17 mouse cellular contexts compared by ENCODE assay signal in the genomic region with DNA sequence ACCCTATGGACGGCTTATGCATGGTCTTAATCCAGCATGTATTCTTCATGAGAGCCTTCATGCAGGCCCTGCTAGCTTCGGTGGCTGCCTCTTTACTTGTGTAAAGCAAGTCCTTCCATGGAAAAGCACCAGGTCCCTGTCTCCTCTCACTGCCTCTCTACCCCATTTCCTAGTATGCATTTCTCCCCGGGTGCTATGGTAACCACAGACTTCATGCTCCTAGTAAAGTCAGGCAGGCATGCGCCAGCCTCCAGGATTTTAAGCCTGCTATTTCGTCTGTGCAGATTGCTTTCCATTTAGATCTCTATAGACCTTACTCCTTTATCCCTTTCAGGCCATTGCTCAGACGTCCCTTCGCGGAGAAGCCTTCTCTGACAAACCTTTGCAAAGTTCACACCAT.
DNase-seq lines count a peak whose midpoint lies in the region; ATAC-seq lines count a peak whose summit lies in the region.
"Had no signal": no experiment of that assay in that cellular context is flagged by ENCODE, and none has a peak within 500 bp of the region (broad histone marks: within the 10 kb centered on the region; RNA-seq: fewer than 3 reads in every experiment).

No protein-coding gene starts in this region.

- no peak overlapping the region for H3K4me2 ChIP-seq in forebrain, embryonic 13.5 days
- H3K4me2 ChIP-seq in forebrain, embryonic 11.5 days (ENCODE audit: low read depth, low read length, severe bottlenecking), result no peak overlapping the region
- H3K4me2 ChIP-seq in midbrain, embryonic 11.5 days, result no peak overlapping the region
- no peak overlapping the region for H3K4me2 ChIP-seq in heart, embryonic 11.5 days
- H3K4me2 ChIP-seq: embryonic facial prominence, embryonic 15.5 days; limb, embryonic 12.5 days had no signal

- no peaks in the 10 kb centered on the region for H3K36me3 ChIP-seq in forebrain, embryonic 13.5 days (ENCODE audit: poor library complexity, severe bottlenecking)
- H3K36me3 ChIP-seq in forebrain, embryonic 11.5 days (ENCODE audit: control insufficient read depth, insufficient read depth, low read length), result no peaks in the 10 kb centered on the region
- H3K36me3 ChIP-seq in midbrain, embryonic 11.5 days (ENCODE audit: control insufficient read depth, insufficient read depth, low read length), result no peaks in the 10 kb centered on the region
- no peaks in the 10 kb centered on the region for H3K36me3 ChIP-seq in heart, embryonic 11.5 days (ENCODE audit: control insufficient read depth, insufficient read depth, low read length)
- H3K36me3 ChIP-seq: embryonic facial prominence, embryonic 15.5 days; G1E; limb, embryonic 12.5 days had no signal

- H3K27me3 ChIP-seq in forebrain, embryonic 13.5 days, result no peaks in the 10 kb centered on the region
- H3K27me3 ChIP-seq in forebrain, embryonic 11.5 days (ENCODE audit: control insufficient read depth, insufficient read depth, low read length), result no peaks in the 10 kb centered on the region
- no peaks in the 10 kb centered on the region for H3K27me3 ChIP-seq in midbrain, embryonic 11.5 days (ENCODE audit: control insufficient read depth, insufficient read depth, low read length)
- H3K27me3 ChIP-seq in heart, embryonic 11.5 days (ENCODE audit: control insufficient read depth, insufficient read depth, low read length), result no peaks in the 10 kb centered on the region
- H3K27me3 ChIP-seq: embryonic facial prominence, embryonic 15.5 days; limb, embryonic 12.5 days; megakaryocyte, embryonic 14.5 days had no signal

- ATAC-seq in forebrain, embryonic 13.5 days, result peak; percentile 62; the same call in 1 of the 2 replicates
- no peak for ATAC-seq in forebrain, embryonic 11.5 days (replicated peaks; ENCODE audit: low FRiP score)
- ATAC-seq in midbrain, embryonic 11.5 days (ENCODE audit: low FRiP score), result peak; percentile 69
- ATAC-seq in heart, embryonic 11.5 days (replicated peaks; ENCODE audit: insufficient number of reproducible peaks, low FRiP score, low TSS enrichment), result no peak

- H3K27ac ChIP-seq in forebrain, embryonic 13.5 days, result no peak overlapping the region
- no peak overlapping the region for H3K27ac ChIP-seq in forebrain, embryonic 11.5 days (ENCODE audit: low read depth, low read length)
- H3K27ac ChIP-seq in midbrain, embryonic 11.5 days (ENCODE audit: low read depth, low read length), result no peak overlapping the region
- no peak overlapping the region for H3K27ac ChIP-seq in heart, embryonic 11.5 days (ENCODE audit: low read depth, low read length)
- H3K27ac ChIP-seq: embryonic facial prominence, embryonic 15.5 days; gastrocnemius, adult 2 months; limb, embryonic 12.5 days had no signal

- no peak overlapping the region for H3K4me3 ChIP-seq in forebrain, embryonic 13.5 days
- no peak overlapping the region for H3K4me3 ChIP-seq in forebrain, embryonic 11.5 days (ENCODE audit: low read depth, low read length)
- H3K4me3 ChIP-seq in midbrain, embryonic 11.5 days (ENCODE audit: low read depth, low read length), result no peak overlapping the region
- no peak overlapping the region for H3K4me3 ChIP-seq in heart, embryonic 11.5 days (ENCODE audit: low read depth, low read length)
- H3K4me3 ChIP-seq: embryonic facial prominence, embryonic 15.5 days; gastrocnemius, adult 2 months; limb, embryonic 12.5 days; megakaryocyte, embryonic 14.5 days had no signal

- WGBS in forebrain, embryonic 13.5 days, result 71% methylated on average over 8 of the region's 8 CpGs
- WGBS in forebrain, embryonic 11.5 days, result 72% methylated on average over 8 of the region's 8 CpGs
- 46% methylated on average over 8 of the region's 8 CpGs for WGBS in midbrain, embryonic 11.5 days
- WGBS in heart, embryonic 11.5 days (ENCODE audit: insufficient replicate concordance), result 71% methylated on average over 8 of the region's 8 CpGs

- no peak overlapping the region for H3K9ac ChIP-seq in forebrain, embryonic 13.5 days
- H3K9ac ChIP-seq in forebrain, embryonic 11.5 days (ENCODE audit: low read length), result no peak overlapping the region
- H3K9ac ChIP-seq in midbrain, embryonic 11.5 days (ENCODE audit: low read length), result no peak overlapping the region
- no peak overlapping the region for H3K9ac ChIP-seq in heart, embryonic 11.5 days (ENCODE audit: low read depth, low read length)
- H3K9ac ChIP-seq: embryonic facial prominence, embryonic 15.5 days; limb, embryonic 12.5 days had no signal

- no peaks in the 10 kb centered on the region for H3K4me1 ChIP-seq in forebrain, embryonic 13.5 days
- no peaks in the 10 kb centered on the region for H3K4me1 ChIP-seq in forebrain, embryonic 11.5 days (replicated peaks; ENCODE audit: control insufficient read depth, insufficient read depth, low read length)
- H3K4me1 ChIP-seq in midbrain, embryonic 11.5 days (ENCODE audit: control insufficient read depth, insufficient read depth, low read length), result no peaks in the 10 kb centered on the region
- H3K4me1 ChIP-seq in heart, embryonic 11.5 days (ENCODE audit: control insufficient read depth, insufficient read depth, low read length), result no peaks in the 10 kb centered on the region
- H3K4me1 ChIP-seq: embryonic facial prominence, embryonic 15.5 days; limb, embryonic 12.5 days; megakaryocyte, embryonic 14.5 days had no signal

- no peak for DNase-seq in forebrain, embryonic 11.5 days (ENCODE audit: low spot score)
- DNase-seq in right cerebral cortex, adult 18-20 months, result peak; percentile 42
- no peak for DNase-seq in right cerebral cortex, postnatal 14 days
- peak; percentile 88 for DNase-seq in midbrain, embryonic 11.5 days (ENCODE audit: low spot score, missing footprints)
- DNase-seq in right cerebral cortex, postnatal 4 days, result peak; percentile 28
- no peak for DNase-seq in urinary bladder, postnatal 10 days (ENCODE audit: low spot score)
- DNase-seq: cerebellum, postnatal 10 days; gastrocnemius, adult 2 months; kidney, postnatal 10 days; lung, adult 2 months; thymus, postnatal 14 days had no signal

- H3K9me3 ChIP-seq in forebrain, embryonic 13.5 days (replicated peaks), result no peaks in the 10 kb centered on the region
- H3K9me3 ChIP-seq in forebrain, embryonic 11.5 days (ENCODE audit: control insufficient read depth, low read length), result no peaks in the 10 kb centered on the region
- no peaks in the 10 kb centered on the region for H3K9me3 ChIP-seq in midbrain, embryonic 11.5 days (ENCODE audit: control insufficient read depth, low read length)
- no peaks in the 10 kb centered on the region for H3K9me3 ChIP-seq in heart, embryonic 11.5 days (replicated peaks; ENCODE audit: control insufficient read depth, low read length)
- H3K9me3 ChIP-seq: embryonic facial prominence, embryonic 15.5 days; G1E; limb, embryonic 12.5 days; megakaryocyte, embryonic 14.5 days had no signal

Comparison
In these comparisons a context has a peak if more than half of its experiments do, and no peak if none do; other contexts are left out.
1. ATAC-seq: peak in forebrain, embryonic 13.5 days (single experiment) and midbrain, embryonic 11.5 days (single experiment); none in forebrain, embryonic 11.5 days (single experiment) and heart, embryonic 11.5 days (single experiment).
2. DNase-seq: peak in right cerebral cortex, adult 18-20 months (single experiment), midbrain, embryonic 11.5 days (single experiment) and right cerebral cortex, postnatal 4 days (single experiment); none in forebrain, embryonic 11.5 days (single experiment), right cerebral cortex, postnatal 14 days (single experiment) and urinary bladder, postnatal 10 days (single experiment).